ENCODE assay signal across 29 mouse cellular contexts in genomic region chr3:138264648-138265047, GRCm38 (mm10). TPM values are rescaled to one million over a fixed set of nuclear protein-coding genes. Genes with fewer than 3 reads are reported as not detected.
DNase-seq lines count a peak whose midpoint lies in the region; ATAC-seq and TF ChIP-seq lines count a peak whose summit lies in the region.
"Had no signal": no experiment of that assay in that cellular context is flagged by ENCODE, and none has a peak within 500 bp of the region (broad histone marks: within the 10 kb centered on the region; RNA-seq: fewer than 3 reads in every experiment).

No protein-coding gene starts in this region.

- no peak for TF ChIP-seq POLR2A in thymus, adult 2 months (IDR thresholded peaks at IDR 0.05; ENCODE audit: control insufficient read depth, extremely low read depth, insufficient read depth, low read length, poor library complexity)

- no peaks in the 10 kb centered on the region for H3K4me1 ChIP-seq in thymus, adult 2 months (replicated peaks; ENCODE audit: control insufficient read depth, insufficient read depth, low read length)

- no peak overlapping the region for H3K4me3 ChIP-seq in thymus, adult 2 months (ENCODE audit: control insufficient read depth, insufficient read depth, low read length)
- H3K4me3 ChIP-seq: heart, adult 2 months; heart, embryonic 13.5 days; kidney, embryonic 15.5 days; limb, embryonic 15.5 days; myocyte had no signal

- no peaks in the 10 kb centered on the region for H3K36me3 ChIP-seq in thymus, adult 2 months (ENCODE audit: control insufficient read depth, insufficient read depth, low read length)
- H3K36me3 ChIP-seq: heart, embryonic 13.5 days; kidney, embryonic 15.5 days; limb, embryonic 15.5 days had no signal

- no peaks in the 10 kb centered on the region for H3K27me3 ChIP-seq in thymus, adult 2 months (ENCODE audit: control insufficient read depth, insufficient read depth, low read length)
- H3K27me3 ChIP-seq: heart, embryonic 13.5 days; kidney, embryonic 15.5 days; limb, embryonic 15.5 days had no signal

- DNase-seq in layer of hippocampus, adult 9-11 months = peak; percentile 4
- DNase-seq in layer of hippocampus, postnatal 10 days (ENCODE audit: low spot score in 2 of 2) = no peak
- DNase-seq in brain, adult 2 months (ENCODE audit: low read depth, low spot score) = peak; percentile 44
- DNase-seq in naive thymus-derived CD4-positive, alpha-beta T cell, adult 2 months (ENCODE audit: low read depth) = peak; percentile 27
- no peak for DNase-seq in adrenal gland, postnatal 4 days (ENCODE audit: low spot score in 2 of 2)
- DNase-seq in thymus, adult 2 months = no peak
- DNase-seq: adrenal gland, postnatal 36 days; cerebellum, adult 9-10 months; gastrocnemius, postnatal 36 days; heart, adult 2 months; heart, postnatal 14 days; kidney, adult 11 months; kidney, postnatal 36 days; lung, postnatal 4 days had no signal

- no peak for TF ChIP-seq CTCF in thymus, adult 2 months (IDR thresholded peaks at IDR 0.05; ENCODE audit: borderline replicate concordance, control insufficient read depth, extremely low read depth, insufficient read depth, low read length, poor library complexity)

- 88% methylated on average over 3 of the region's 3 CpGs for WGBS in thymus, adult 2 months

- peak; percentile 68 for ATAC-seq in CD4-positive, CD25-positive, alpha-beta regulatory T cell, adult 4 months
- ATAC-seq: midbrain, embryonic 16.5 days had no signal

- no peak overlapping the region for H3K27ac ChIP-seq in thymus, adult 2 months (ENCODE audit: control insufficient read depth, insufficient read depth, low read length)
- H3K27ac ChIP-seq: heart, adult 2 months; heart, embryonic 13.5 days; kidney, embryonic 15.5 days; limb, embryonic 15.5 days; liver, embryonic 14.5 days; stomach, postnatal 0 days had no signal

RNA-seq across cellular contexts. Expression of gene Adh1, which starts 3.9 kb away (rescaled TPM):
- total RNA-seq in layer of hippocampus, postnatal 10 days (2021) = 1 to 10 TPM; 1.4 to 1.7 TPM
- 1 to 10 TPM; 2.9 to 4.3 TPM for polyA plus RNA-seq in CD4-positive, CD25-positive, alpha-beta regulatory T cell, adult 4 months (2017; shearing (Covaris generic))
- total RNA-seq in adrenal gland, postnatal 4 days (2021) = 1,000 to 10,000 TPM; 4,514 to 5,007 TPM
- polyA plus RNA-seq in thymus, adult 2 months (2012; rRNA removed) = 10.4 and 13.1 TPM in 2 replicates
- total RNA-seq: megakaryocyte-erythroid progenitor cell, adult 5-6 weeks had no signal
- polyA plus RNA-seq: myocyte had no signal

RNA-seq across cellular contexts. Expression of gene Adh7, which starts 47.1 kb away (rescaled TPM):
- under 1 TPM; 0.21 to 0.47 TPM for total RNA-seq in layer of hippocampus, postnatal 10 days (2021)
- polyA plus RNA-seq in CD4-positive, CD25-positive, alpha-beta regulatory T cell, adult 4 months (2017; shearing (Covaris generic)) = not detected
- total RNA-seq in adrenal gland, postnatal 4 days (2021) = 10 to 100 TPM; 22.2 to 29.2 TPM
- 0.03 and 0.16 TPM in 2 replicates for polyA plus RNA-seq in thymus, adult 2 months (2012; rRNA removed)
- total RNA-seq: left cerebral cortex, adult 18-20 months; megakaryocyte-erythroid progenitor cell, adult 5-6 weeks had no signal

RNA-seq across cellular contexts. Expression of gene Adh6a, which starts 48.4 kb away (rescaled TPM):
- total RNA-seq in layer of hippocampus, postnatal 10 days (2021) = not detected
- not detected for polyA plus RNA-seq in CD4-positive, CD25-positive, alpha-beta regulatory T cell, adult 4 months (2017; shearing (Covaris generic))
- total RNA-seq in adrenal gland, postnatal 4 days (2021) = not detected
- polyA plus RNA-seq in thymus, adult 2 months (2012; rRNA removed) = 0.11 and 0.13 TPM in 2 replicates
- total RNA-seq: adrenal gland, postnatal 36 days; gastrocnemius, adult 18-20 months; gastrocnemius, postnatal 36 days; heart, adult 2 months; heart, postnatal 14 days; layer of hippocampus, adult 8-10 months; left cerebral cortex, adult 18-20 months; left cerebral cortex, postnatal 36 days; megakaryocyte-erythroid progenitor cell, adult 5-6 weeks had no signal
- polyA plus RNA-seq: heart, adult 2 months; heart, embryonic 13.5 days; hindbrain, embryonic 11.5 days; kidney, embryonic 15.5 days; liver, embryonic 14.5 days; midbrain, embryonic 16.5 days; myocyte; neural tube, embryonic 14.5 days had no signal

Comparison
In these comparisons a context has a peak if more than half of its experiments do, and no peak if none do; other contexts are left out.
1. DNase-seq: peak in layer of hippocampus, adult 9-11 months (single experiment), brain, adult 2 months (single experiment) and naive thymus-derived CD4-positive, alpha-beta T cell, adult 2 months (single experiment); none in layer of hippocampus, postnatal 10 days (0 of 2), adrenal gland, postnatal 4 days (0 of 2) and thymus, adult 2 months (single experiment).
2. RNA of gene Adh1, which starts 3.9 kb away (total RNA-seq): 4,514 to 5,007 TPM in adrenal gland, postnatal 4 days; 1.4 to 1.7 TPM in layer of hippocampus, postnatal 10 days; every median in the first group is over 1,000 times any median in the second.
3. RNA of gene Adh7, which starts 47.1 kb away (total RNA-seq): 22.2 to 29.2 TPM in adrenal gland, postnatal 4 days; 0.21 to 0.47 TPM in layer of hippocampus, postnatal 10 days; every median in the first group is over 10 times any median in the second.